Mouse (Mus musculus): ENCODE data around the gene U2af1.
A peak's percentile ranks its signal among the peaks of the same experiment; 100 is the strongest.

U2af1 gene

GRCm38 (mm10) chr17:31660661-31661250, 2.1 kb upstream of the U2af1 start:
- peak; percentile 83 for DNase-seq

GRCm38 (mm10) chr17:31658136-31658467, 590 bp downstream of the U2af1 start:
- no peak for DNase-seq

- no peak for DNase-seq
Measured at GRCm38 (mm10) chr17:31657141-31657983, 1.3 kb downstream of the U2af1 start.

- no peak for DNase-seq
Measured at GRCm38 (mm10) chr17:31656682-31657081, 2.0 kb downstream of the U2af1 start.

- DNase-seq: no peak
Measured at GRCm38 (mm10) chr17:31655366-31655765, 3.3 kb downstream of the U2af1 start.

- DNase-seq: no peak
Measured at GRCm38 (mm10) chr17:31653277-31653676, 5.4 kb downstream of the U2af1 start.

- no peak for DNase-seq
Measured at GRCm38 (mm10) chr17:31652152-31652551, 6.5 kb downstream of the U2af1 start.

- DNase-seq: no peak
Measured at GRCm38 (mm10) chr17:31646199-31647002, 12.3 kb downstream of the U2af1 start.

GRCm38 (mm10) chr17:31642913-31643312, 15.8 kb downstream of the U2af1 start:
- no peak for DNase-seq

GRCm38 (mm10) chr17:31642331-31642730, 16.4 kb downstream of the U2af1 start:
- DNase-seq: no peak

GRCm38 (mm10) chr17:31639651-31640050, 19.0 kb downstream of the U2af1 start:
- DNase-seq: no peak

- peak; percentile 54 for DNase-seq
Measured at GRCm38 (mm10) chr17:31637866-31638570, 20.7 kb downstream of the U2af1 start.

- peak; percentile 68 for DNase-seq
Measured at GRCm38 (mm10) chr17:31636942-31637811, 21.5 kb downstream of the U2af1 start, which contains the start of gene Cbs. Gene Cbs, minus strand, starts transcription at chr17:31637238.

GRCm38 (mm10) chr17:31636277-31636941, 22.3 kb downstream of the U2af1 start:
- DNase-seq: no peak

GRCm38 (mm10) chr17:31635781-31636180, 22.9 kb downstream of the U2af1 start:
- no peak for DNase-seq

GRCm38 (mm10) chr17:31634896-31635295, 23.8 kb downstream of the U2af1 start:
- DNase-seq: no peak

GRCm38 (mm10) chr17:31633007-31633406, 25.7 kb downstream of the U2af1 start:
- DNase-seq: no peak

GRCm38 (mm10) chr17:31631081-31631800, 27.5 kb downstream of the U2af1 start:
- DNase-seq: no peak

GRCm38 (mm10) chr17:31627961-31628360, 30.7 kb downstream of the U2af1 start:
- no peak for DNase-seq

- no peak for DNase-seq
Measured at GRCm38 (mm10) chr17:31623101-31623500, 35.6 kb downstream of the U2af1 start.
